Mouse (Mus musculus): ENCODE results near the gene Eya2.
A peak's percentile ranks its signal among the peaks of the same experiment; 100 is the strongest.
"Not testable (repeated sequence)": the region's sequence is repeated elsewhere in the genome, so short reads cannot be mapped to it uniquely, and the experiment has no call there.

Eya2 gene

DNA sequence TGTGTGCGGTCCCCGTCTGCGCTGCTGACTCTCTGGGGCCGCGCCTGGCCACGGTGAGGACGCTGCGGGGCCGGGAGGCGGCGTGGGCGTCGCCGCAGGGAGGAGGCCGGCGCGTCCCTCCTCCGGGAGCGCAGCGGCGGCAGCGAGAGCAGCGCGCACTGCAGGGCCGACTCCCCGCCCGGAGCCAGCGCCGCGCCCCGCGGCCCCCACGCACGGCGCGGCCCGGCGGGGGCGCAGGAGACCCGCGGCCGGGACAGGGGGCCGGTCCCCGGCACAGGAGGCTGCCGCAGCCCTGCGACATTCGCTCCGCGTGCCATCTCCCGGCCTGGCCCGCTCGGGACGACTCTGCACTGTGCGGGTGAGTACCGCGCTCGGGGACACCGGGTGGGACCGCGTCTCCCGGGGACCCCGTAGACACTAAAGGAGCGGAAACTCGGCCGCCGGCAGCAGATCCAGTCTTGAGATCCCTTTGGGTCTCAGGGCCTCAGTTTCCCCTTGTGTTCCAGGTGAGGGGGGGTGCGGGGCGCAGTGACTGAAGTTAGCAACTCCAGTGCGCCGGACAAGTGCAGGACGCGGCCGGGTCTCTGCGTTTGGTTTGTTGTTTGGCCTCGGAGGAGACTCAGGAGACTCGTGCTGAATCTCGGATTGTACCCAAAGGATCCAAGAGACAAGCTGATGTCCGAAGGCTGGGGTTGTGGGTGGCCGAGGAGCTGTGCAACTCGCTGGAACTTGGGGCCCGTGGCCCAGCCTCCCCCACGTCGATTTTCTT lies at the start of gene Eya2:
Eya2 (plus strand) TSS at position 126 of the 769 bp plus-strand sequence.
- no peak for DNase-seq (ENCODE audit: low spot score)

DNA sequence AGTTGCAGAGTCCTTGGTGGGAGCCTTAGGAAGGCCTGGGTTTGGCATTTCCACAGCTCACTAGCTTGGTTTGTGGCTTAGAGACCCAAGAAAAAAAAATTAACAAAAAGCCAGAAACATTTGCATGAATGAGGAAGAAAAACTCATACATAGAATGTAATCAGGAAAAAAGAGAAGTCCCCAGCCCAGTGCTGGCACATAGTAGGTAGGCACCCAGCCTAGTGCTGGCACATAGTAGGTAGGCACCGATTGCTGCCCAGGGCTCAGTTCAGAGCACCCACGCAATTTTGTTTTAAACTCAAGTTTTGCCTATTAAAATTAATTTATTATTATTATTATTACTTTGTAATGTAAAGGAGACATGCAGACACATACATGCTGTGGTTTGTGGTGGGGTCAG lies 49.1 kb upstream of the Eya2 start:
- DNase-seq (ENCODE audit: low spot score) = no peak

DNA sequence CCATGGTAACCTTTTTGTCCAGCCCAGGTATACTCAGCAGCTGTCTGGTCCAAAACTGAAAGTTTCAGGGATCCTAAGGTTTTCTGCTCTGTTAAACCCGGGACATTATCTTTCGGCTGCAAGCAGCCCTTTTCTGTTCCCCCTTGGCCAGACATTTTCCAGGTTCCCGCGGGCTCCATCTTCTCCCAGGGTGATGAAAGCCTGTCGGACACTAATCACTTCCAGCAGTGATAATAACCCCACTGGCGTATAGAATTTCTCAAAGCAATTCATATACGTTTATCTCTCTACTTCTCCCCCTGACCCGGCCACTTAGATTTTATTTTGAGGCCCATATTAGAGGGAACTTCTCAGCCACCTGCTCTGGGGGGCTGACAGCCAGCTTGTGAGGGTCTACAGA lies 48.5 kb upstream of the Eya2 start:
- no peak for DNase-seq (ENCODE audit: low spot score)

DNA sequence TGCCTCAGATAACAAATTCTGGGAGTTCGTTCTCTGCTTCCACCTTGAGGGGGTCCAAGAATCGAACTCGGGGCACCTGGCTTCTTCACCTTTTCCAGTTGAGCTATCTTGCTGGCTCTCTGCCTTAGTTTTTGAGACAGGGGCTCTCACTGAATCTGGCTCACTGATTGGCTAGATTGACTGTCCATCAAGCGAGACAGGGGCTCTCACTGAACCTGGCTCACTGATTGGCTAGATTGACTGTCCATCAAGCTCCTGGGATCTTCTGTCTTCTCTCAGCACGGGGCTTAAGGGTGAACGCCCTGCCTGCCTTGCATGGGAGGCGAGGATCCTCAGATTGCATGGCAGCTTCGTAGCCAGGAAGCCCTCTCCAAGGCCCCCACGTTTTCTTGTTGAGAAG lies 47.4 kb upstream of the Eya2 start:
- peak; percentile 49 for DNase-seq (ENCODE audit: low spot score)

DNA sequence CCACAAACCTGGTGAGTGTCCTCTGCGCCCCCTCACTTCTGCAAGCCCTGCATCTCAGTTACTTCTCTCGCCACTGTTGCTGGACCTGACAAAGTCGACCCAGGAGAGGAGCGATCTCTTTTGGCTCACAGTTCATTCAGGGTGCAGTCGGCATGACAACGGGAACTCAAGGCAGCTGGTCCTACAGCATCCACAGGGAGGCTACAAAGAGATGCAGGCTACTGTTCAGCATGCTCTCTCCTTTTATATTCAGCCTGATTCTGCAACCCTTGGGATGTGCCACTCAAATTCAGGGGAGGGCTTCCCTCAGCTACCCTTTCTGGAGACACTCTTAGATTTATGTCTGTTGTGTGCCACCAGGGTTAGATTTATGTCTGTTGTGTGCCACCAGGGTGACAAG lies 46.2 kb upstream of the Eya2 start:
- no peak for DNase-seq (ENCODE audit: low spot score)

DNA sequence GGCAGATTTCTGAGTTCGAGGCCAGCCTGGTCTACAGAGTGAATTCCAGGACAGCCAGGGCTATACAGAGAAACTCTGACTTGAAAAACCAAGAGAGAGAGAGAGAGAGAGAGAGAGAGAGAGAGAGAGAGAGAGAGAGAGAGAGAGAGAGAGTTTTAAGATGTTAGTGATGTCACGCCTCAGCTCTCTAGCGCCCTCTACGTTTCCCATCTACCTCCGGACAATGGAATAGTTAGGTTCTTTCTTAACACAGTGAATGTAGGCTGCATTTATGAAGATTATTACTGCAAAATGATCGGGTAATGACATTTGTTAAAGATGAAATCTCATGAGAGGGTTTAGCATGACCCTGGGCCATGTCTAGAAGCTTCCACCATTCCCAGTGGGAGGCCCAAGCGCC lies 44.4 kb upstream of the Eya2 start:
- DNase-seq (ENCODE audit: low spot score) = not testable (repeated sequence)

DNA sequence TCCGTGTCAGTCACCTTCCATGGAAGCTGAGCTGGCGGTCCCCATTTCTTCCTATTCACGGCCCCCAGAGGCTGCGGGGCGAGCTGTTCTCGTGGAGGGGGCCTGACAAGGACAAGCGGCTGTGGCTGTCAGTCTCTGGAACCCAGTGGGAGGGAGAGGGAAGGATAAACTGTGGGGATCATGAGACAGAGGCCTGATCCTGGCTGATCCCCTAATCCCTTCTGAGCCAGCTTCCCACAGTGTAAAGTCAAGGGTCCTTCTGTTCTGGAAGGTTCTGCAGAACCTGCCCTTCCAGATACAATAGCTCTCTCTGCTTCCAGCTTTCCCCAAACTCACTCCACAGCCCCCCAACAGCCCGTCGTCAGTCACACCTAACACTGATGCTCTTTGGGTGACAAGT lies 40.8 kb upstream of the Eya2 start:
- DNase-seq (ENCODE audit: low spot score) = no peak

DNA sequence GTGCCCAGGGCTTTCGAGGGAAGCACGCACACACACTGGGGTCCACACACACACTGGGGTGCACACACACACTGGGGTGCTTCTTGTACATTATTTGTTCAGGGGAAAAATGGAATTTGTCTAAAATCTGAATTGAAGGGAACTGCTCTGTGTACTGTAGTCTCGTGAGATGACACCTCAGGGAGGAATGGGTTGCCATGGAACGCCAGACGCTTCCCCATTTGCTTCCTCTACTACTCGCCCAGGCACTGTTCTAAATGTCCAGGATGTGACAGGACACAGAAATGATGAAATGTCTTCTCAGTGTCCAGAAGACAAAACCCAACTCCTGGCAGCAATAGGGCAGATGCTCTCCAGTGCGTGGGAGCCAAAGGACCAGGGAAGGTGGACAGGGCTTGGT lies 37.6 kb upstream of the Eya2 start:
- DNase-seq (ENCODE audit: low spot score) = no peak

DNA sequence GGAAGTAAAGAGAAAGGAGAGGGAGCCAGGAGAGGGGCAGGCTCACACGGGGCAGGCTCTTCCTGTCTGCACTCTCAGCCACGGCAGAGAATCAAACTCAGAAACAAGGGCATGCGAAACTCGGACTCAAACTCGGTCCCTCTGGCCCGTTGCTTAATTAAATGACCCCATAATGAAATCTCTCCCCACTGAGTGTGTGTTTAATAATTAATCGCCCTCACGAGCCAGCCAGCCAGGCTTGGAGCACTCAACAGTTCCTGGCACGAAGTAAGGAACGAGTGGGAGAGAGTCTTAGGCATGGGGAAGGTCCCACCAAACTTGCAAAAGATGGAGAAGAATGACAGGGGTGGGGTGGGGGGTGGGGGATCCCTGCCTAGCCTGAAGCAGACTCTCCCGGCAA lies 35.9 kb upstream of the Eya2 start:
- no peak for DNase-seq (ENCODE audit: low spot score)

DNA sequence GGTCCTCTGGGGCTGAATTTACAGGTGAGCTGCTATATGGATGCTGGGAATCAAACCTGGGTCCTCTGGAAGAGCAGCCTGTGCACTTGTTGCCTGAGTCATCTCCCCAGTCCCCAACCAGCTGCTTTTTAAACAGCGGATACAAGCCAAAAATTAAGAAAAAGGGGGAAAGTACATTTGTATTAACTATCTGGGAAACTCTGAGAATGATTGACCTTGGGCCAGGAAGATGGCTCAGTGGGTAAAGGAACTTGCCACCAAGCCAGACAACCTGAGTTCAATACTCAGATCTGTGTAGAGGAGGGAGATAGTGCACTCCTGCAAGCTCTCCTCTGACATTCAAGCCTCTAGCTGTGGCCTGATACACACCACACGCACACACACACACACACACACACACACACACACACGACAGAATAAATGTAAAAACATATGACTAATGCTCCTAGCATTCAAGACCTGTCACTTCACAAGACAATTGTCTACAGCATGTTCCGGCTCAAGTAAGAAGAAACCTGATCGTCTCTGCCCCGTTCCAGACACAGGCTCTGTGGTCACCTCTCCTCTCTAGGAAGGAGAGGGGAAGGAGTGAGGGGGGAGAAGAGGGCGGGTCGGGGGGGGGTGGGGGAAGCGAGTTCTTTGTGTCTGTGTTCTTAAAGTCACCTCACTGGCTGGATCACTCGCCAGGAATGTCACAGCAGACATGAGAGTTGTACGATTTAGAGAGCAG lies 35.2 kb upstream of the Eya2 start:
- no peak for DNase-seq (ENCODE audit: low spot score)

DNA sequence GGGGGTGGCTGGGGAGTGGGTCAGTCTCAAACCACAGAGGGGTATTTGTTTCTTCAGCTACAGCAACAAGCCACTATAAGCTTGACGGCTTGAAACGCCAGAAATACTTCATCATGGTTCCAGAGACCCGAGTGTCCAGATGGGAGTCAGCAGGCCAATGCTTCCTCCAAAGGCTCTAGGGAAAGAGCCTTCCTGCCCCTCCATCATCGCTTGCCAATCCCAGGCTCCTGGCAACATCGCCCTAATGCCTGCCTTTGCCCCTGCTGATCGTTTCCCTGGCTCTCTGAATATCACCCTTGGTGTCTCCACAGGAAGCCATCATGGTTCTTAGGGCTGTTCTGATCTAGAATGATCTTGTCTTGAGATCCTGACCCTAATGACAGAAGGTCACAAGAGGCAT lies 33.0 kb upstream of the Eya2 start:
- DNase-seq (ENCODE audit: low spot score) = no peak

DNA sequence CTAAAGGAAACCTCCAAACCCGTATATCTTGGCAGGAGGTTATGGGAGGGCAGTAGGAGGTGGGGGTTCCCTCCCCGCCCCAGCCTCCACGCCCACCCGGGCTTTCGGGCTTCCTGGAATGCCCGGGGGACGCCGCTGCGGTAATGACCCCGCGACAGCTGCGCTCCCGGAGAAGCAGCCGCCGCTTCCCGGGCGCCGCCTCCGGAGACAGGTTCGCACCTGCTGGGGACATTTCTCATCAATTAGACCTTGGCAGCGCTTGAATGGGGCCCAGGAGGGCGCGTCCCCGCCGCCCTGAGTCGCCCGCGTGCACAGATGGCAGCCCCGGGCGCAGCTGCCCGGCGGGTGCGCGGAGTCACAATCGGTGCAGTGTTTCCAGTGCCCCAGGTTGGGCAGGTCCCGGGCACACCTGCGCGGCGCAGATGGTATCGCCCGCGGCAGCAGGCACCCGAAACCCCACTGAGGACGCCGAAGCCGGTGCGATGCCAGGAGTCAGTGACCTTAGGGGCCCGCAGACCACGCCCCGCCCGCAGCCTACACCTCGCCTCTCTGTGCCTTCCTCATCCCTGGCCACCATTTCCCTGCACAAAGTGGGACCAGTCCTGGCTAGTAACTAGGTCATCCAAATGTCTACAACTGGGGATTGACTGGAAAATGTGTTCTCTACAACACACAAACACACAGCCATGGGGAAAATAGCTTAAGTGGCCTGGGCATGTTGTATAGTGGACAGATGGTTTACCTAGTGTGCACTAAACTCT lies 31.4 kb upstream of the Eya2 start:
- DNase-seq (ENCODE audit: low spot score) = no peak

DNA sequence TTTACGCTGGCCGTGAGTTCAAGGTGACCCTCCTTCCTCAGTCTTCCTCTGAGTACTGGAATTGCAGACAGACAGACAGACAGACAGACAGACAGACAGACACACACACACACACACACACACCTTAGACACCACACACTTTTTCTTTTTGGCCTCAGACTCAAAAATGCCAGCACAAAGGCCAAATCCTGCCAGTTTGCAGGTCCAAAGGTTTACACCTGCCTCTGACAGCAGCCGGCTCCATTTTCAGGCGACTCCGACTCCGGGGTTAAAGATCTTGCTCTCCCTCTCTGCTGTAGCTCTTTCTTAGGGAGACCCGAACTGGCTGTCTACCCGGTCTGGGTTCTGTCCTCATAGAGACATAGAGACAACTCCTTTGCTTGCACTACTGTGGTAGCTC lies 30.7 kb upstream of the Eya2 start:
- DNase-seq (ENCODE audit: low spot score) = no peak

DNA sequence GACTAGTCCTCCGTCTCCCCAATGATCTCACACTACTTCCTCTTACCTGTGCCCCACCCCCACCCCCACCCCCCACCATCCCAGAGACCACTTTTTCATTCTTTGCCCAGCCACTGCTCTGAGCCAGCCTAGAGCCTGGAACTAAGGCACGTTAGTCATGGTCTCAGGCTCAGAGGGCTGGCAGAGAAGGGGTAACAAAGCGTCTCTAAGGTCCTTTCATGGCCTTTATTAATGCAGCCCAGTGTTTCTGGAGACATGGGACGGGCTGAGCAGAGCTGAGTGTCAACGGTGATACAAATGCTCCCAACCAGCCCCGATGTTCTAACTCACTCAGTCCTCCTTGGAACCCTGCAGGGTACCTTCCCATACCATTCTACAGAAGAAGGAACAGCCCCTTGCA lies 30.2 kb upstream of the Eya2 start:
- no peak for DNase-seq (ENCODE audit: low spot score)

DNA sequence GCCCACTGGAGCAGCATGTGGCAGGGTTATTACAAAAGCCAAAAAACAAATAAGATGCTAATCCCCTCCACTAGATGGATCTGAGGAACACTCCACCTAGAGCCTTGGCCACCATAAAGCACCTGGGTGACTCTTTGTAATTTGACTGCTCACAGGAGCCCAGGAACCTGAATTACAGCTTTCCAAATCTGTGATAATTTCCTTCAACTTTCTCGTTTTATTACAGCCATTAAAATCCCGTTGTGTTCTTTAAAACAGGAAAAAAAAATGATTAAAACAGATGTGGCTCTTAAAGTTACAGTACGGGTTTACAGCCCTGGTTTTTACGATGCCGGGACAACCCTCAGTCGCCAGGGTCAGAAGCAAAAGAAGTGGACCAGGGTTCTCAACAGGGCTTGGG lies 27.9 kb upstream of the Eya2 start:
- no peak for DNase-seq (ENCODE audit: low spot score)

DNA sequence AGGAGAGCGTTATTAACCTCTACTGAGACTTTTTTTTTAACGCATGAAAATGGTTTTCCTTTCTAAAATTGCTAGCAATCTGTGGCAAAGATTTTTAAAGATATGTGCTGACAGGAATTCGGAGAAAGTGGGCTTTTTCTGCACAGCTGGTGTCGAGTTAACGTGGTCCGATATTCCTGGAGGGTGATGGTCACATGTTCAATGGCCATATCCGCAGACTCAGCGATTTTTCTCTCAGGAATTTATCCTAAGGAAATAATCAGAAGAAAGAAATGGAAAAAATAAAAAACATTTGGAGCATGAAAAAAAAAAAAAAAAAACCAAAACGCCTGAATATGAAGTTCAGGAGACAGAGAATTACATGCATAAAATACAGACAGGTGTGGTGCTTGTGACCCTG lies 27.0 kb upstream of the Eya2 start:
- DNase-seq (ENCODE audit: low spot score) = no peak

DNA sequence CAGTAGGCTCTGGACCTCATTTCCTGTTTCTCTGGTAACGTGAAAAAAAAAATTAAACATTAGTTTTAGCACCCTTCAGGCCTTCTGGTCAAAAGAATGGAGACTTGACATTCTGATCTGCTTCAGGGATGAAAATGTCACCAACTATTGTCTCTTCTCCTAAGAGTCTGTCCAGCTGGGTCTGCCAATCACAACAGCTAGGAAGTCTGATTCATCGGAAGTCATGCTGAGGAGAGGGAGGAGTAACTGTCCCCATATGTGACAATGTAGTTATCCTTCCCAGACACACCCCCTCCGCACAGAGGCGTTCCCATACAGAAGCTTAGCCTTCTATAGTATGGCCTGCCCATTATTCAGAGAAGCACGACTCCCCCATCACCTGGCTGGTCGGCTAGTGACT lies 25.9 kb upstream of the Eya2 start:
- no peak for DNase-seq (ENCODE audit: low spot score)

DNA sequence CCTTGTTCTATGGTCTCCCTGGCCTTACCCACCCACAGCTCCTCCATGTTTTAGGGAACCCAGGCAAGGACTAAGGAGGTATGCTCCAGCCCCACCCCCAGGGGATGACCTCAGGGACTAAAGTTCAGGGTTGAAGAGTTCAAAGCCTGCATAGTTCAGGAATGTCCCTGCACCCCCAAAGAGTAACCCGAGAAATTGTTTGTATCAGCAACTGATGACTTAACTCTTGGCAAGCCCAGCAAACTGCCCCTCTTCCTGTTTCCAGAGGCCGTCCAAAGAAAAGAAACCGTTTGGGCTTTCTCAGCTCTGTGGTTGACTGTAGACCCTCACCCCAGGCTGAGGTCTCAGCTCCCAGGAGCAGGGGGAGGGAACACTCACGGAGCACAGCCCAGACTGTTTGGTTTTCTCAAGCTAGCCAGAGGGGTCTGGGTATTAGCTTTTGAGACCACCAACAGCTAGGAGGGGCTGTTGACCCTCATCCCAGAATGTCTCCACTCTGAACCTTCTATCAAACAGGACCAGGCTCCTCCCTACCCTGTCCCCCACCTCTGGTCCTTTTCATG lies 23.5 kb upstream of the Eya2 start:
- no peak for DNase-seq (ENCODE audit: low spot score)

DNA sequence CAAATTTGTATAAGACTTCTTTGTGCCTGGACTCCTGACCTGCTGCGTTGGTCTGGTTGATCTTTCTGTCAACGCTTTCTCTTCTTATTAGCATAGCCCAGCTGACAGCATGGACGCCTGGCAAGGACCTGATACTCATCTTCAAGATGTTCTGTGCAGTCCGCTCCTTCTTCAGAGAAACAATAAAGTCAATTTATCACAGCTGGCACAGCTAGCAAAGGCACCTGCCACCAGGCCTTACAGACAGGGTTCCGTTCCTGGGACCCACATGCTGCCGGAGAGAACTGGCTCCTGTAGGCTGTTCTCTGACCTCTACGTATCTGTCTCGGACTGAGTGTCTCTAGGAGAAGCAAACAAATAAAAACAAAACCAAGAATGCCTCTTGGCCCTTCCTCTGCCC lies 11.8 kb upstream of the Eya2 start:
- DNase-seq (ENCODE audit: low spot score) = no peak

DNA sequence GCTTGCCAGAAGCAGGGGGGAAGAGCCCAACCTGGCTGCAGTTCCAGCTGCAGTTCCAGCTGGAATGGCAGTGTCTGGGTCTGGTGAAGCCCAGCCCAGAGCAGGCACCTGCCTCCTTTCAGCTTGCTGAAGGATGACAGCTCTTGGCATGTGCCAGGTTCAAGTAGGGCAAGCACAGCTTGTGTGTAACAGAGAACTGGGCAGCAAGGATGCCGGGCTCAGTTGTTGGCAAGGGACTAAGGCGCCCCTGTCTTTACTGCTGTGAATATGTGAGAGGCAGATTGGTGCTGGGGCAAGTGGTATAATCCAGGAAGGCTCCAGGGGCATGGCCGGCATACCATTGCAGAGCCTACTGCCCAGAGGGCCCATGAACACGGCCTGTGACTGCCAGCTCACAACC lies 11.3 kb upstream of the Eya2 start:
- peak; percentile 10 for DNase-seq (ENCODE audit: low spot score)

DNA sequence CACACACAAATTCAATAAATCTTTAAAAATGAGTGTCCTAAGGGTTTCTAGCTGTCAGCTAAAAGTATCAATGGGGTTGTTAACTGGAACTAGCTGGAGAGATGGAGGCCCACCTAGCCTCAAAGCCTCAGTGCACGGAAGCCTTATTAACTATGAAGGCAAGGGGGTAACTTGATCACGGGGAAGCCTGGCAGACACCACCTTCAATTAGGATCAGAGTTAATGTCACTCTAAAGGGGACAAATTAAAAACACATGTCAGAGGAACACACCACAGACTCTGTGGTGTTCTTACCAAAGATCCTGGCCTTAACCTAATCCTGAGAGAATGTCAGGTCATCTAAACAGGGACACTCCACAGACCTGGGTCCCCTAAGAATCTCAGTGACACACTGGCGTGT lies 10.3 kb upstream of the Eya2 start:
- no peak for DNase-seq (ENCODE audit: low spot score)

DNA sequence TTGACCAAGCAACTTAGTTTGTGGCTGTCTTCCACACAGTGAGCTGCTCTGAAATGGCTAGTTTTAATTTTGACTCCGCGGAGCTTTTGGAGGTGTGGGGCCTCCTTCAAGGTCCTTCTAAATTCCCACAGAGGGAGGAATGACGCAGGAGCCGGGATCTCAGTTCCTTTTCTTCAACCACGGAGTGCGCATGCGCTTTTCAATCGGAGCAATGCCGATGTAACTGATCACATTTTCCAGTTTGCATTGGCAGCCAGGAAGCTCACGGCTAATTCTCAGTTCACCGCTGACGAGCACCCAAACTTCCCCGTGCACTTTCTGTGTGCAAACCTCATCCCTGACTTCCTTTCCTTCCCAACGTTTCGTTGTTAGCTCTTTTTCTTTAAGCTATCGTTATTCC lies 4.1 kb upstream of the Eya2 start:
- DNase-seq (ENCODE audit: low spot score) = no peak

DNA sequence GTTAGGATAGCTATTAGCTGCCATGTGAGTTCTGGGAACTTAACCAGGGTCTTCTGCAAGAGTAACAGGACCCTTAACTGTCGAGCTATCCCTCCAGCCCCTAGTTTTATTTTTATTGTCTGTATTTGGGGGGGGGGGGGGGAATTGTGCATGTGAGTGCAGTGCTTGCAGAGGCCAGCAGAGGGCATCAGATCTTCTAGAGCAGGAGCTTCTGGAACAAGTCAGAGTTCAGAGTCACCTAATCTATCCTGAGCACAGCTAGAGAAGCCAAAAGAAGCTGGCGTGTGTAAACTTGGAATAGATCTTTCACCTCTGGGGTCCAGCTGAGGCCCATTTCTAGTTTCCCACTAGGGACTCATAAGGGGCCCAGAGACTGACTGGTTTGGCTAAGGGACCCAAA lies 1.1 kb upstream of the Eya2 start:
- no peak for DNase-seq (ENCODE audit: low spot score)

Data from MN1 (cell line).